Mouse (Mus musculus): Measurements from ENCODE around the gene Atp6v1g2. TPM values are rescaled to one million over a fixed set of nuclear protein-coding genes. Genes with fewer than 3 reads are reported as not detected.
A peak's percentile ranks its signal among the peaks of the same experiment; 100 is the strongest.

Gene Atp6v1g2
- polyA plus RNA-seq, 1 experiment from 2014 or later = 5.9 TPM

- Histone ChIP-seq H3K9ac (ENCODE audit: low read length) (no peak overlapping the region), H3K36me3 (ENCODE audit: control insufficient read depth, insufficient read depth, low read length) (no peaks in the 10 kb centered on the region), H3K4me1 (replicated peaks; ENCODE audit: control insufficient read depth, insufficient read depth, low read length) (peaks cover 8% of the 10 kb centered on the region), H3K4me3 (ENCODE audit: low read length) (no peak overlapping the region), H3K9me3 (ENCODE audit: control insufficient read depth, low read length) (no peaks in the 10 kb centered on the region), H3K27ac (ENCODE audit: low read length) (no peak overlapping the region), H3K27me3 (ENCODE audit: control insufficient read depth, insufficient read depth, low read depth, low read length) (peaks cover 13% of the 10 kb centered on the region), H3K4me2 (ENCODE audit: low read depth, low read length) (no peak overlapping the region)
- WGBS = 73% methylated on average over 5 of the region's 5 CpGs
- no peak for ATAC-seq (ENCODE audit: low read depth)
Observed at GRCm38 (mm10) chr17:35192924-35193323, 40.5 kb upstream of the Atp6v1g2 start.

- peak within 1 kb of the TSS; percentile 22; the same call in 1 of the 2 replicates for H3K9ac ChIP-seq (ENCODE audit: low read length)
- 0 out of 2 replicates have a peak, but pooled peaks have one; percentile 29 for ATAC-seq (ENCODE audit: low read depth)
- no peaks in the 10 kb centered on the region for H3K36me3 ChIP-seq (ENCODE audit: control insufficient read depth, insufficient read depth, low read length)
- H3K4me1 ChIP-seq (replicated peaks; ENCODE audit: control insufficient read depth, insufficient read depth, low read length) = peaks cover 8% of the 10 kb centered on the region
- peaks cover 13% of the 10 kb centered on the region for H3K27me3 ChIP-seq (ENCODE audit: control insufficient read depth, insufficient read depth, low read depth, low read length)
- H3K9me3 ChIP-seq (ENCODE audit: control insufficient read depth, low read length) = no peaks in the 10 kb centered on the region
- peak within 1 kb of the TSS; percentile 47; the same call in 1 of the 2 replicates for H3K4me3 ChIP-seq (ENCODE audit: low read length)
- H3K27ac ChIP-seq (ENCODE audit: low read length) = no peak within 1 kb of the TSS
- peak within 1 kb of the TSS; percentile 70; the same call in 1 of the 2 replicates for H3K4me2 ChIP-seq (ENCODE audit: low read depth, low read length)
- 37% methylated on average over 26 of the region's 28 CpGs for WGBS
Observed at GRCm38 (mm10) chr17:35193881-35194843, 39.3 kb upstream of the Atp6v1g2 start, which contains the start of gene Ltb. Gene Ltb (plus strand): TSS chr17:35194439.

- Histone ChIP-seq H3K4me1 (replicated peaks; ENCODE audit: control insufficient read depth, insufficient read depth, low read length) (peaks cover 8% of the 10 kb centered on the region), H3K36me3 (ENCODE audit: control insufficient read depth, insufficient read depth, low read length) (no peaks in the 10 kb centered on the region), H3K4me3 (ENCODE audit: low read length) (peak overlapping the region; percentile 47), H3K27ac (ENCODE audit: low read length) (no peak overlapping the region), H3K9ac (ENCODE audit: low read length) (peak overlapping the region; percentile 53), H3K9me3 (ENCODE audit: control insufficient read depth, low read length) (no peaks in the 10 kb centered on the region), H3K4me2 (ENCODE audit: low read depth, low read length) (peak overlapping the region; percentile 70), H3K27me3 (ENCODE audit: control insufficient read depth, insufficient read depth, low read depth, low read length) (peaks cover 13% of the 10 kb centered on the region)
- 0 out of 2 replicates have a peak, but pooled peaks have one; percentile 18 for ATAC-seq (ENCODE audit: low read depth)
- WGBS = 32% methylated on average over 19 of the region's 19 CpGs
Observed at GRCm38 (mm10) chr17:35194844-35195630, 38.4 kb upstream of the Atp6v1g2 start.

GRCm38 (mm10) chr17:35195631-35196320 is 37.7 kb upstream of the Atp6v1g2 start:
- ATAC-seq (ENCODE audit: low read depth) = peak; percentile 87
- WGBS = under 1% methylated on average over 65 of the region's 66 CpGs
- Histone ChIP-seq H3K27ac (ENCODE audit: low read length) (no peak overlapping the region), H3K36me3 (ENCODE audit: control insufficient read depth, insufficient read depth, low read length) (no peaks in the 10 kb centered on the region), H3K27me3 (ENCODE audit: control insufficient read depth, insufficient read depth, low read depth, low read length) (peaks cover 13% of the 10 kb centered on the region), H3K4me2 (ENCODE audit: low read depth, low read length) (peak overlapping the region; percentile 70), H3K4me3 (ENCODE audit: low read length) (peak overlapping the region; percentile 47), H3K4me1 (replicated peaks; ENCODE audit: control insufficient read depth, insufficient read depth, low read length) (peaks cover 8% of the 10 kb centered on the region), H3K9ac (ENCODE audit: low read length) (peak overlapping the region; percentile 53), H3K9me3 (ENCODE audit: control insufficient read depth, low read length) (no peaks in the 10 kb centered on the region)

- Histone ChIP-seq H3K4me2 (ENCODE audit: low read depth, low read length) (peak overlapping the region; percentile 70), H3K27ac (ENCODE audit: low read length) (no peak overlapping the region), H3K27me3 (ENCODE audit: control insufficient read depth, insufficient read depth, low read depth, low read length) (peaks cover 13% of the 10 kb centered on the region), H3K4me3 (ENCODE audit: low read length) (peak overlapping the region; percentile 47), H3K9ac (ENCODE audit: low read length) (no peak overlapping the region), H3K36me3 (ENCODE audit: control insufficient read depth, insufficient read depth, low read length) (no peaks in the 10 kb centered on the region), H3K4me1 (replicated peaks; ENCODE audit: control insufficient read depth, insufficient read depth, low read length) (peaks cover 8% of the 10 kb centered on the region), H3K9me3 (ENCODE audit: control insufficient read depth, low read length) (no peaks in the 10 kb centered on the region)
- no peak for ATAC-seq (ENCODE audit: low read depth)
- 27% methylated on average over 9 of the region's 9 CpGs for WGBS
Observed at GRCm38 (mm10) chr17:35196321-35196641, 37.2 kb upstream of the Atp6v1g2 start.

- Histone ChIP-seq H3K9ac (ENCODE audit: low read length) (no peak overlapping the region), H3K4me1 (replicated peaks; ENCODE audit: control insufficient read depth, insufficient read depth, low read length) (peaks cover 8% of the 10 kb centered on the region), H3K4me3 (ENCODE audit: low read length) (no peak overlapping the region), H3K27ac (ENCODE audit: low read length) (no peak overlapping the region), H3K4me2 (ENCODE audit: low read depth, low read length) (no peak overlapping the region), H3K36me3 (ENCODE audit: control insufficient read depth, insufficient read depth, low read length) (no peaks in the 10 kb centered on the region), H3K9me3 (ENCODE audit: control insufficient read depth, low read length) (no peaks in the 10 kb centered on the region), H3K27me3 (ENCODE audit: control insufficient read depth, insufficient read depth, low read depth, low read length) (peaks cover 17% of the 10 kb centered on the region)
- 27% methylated on average over 5 of the region's 6 CpGs for WGBS
- ATAC-seq (ENCODE audit: low read depth) = no peak
Observed at GRCm38 (mm10) chr17:35197126-35197525, 36.3 kb upstream of the Atp6v1g2 start.

GRCm38 (mm10) chr17:35198029-35198428 is 35.4 kb upstream of the Atp6v1g2 start:
- peaks cover 20% of the 10 kb centered on the region for H3K27me3 ChIP-seq (ENCODE audit: control insufficient read depth, insufficient read depth, low read depth, low read length)
- no peaks in the 10 kb centered on the region for H3K36me3 ChIP-seq (ENCODE audit: control insufficient read depth, insufficient read depth, low read length)
- H3K9me3 ChIP-seq (ENCODE audit: control insufficient read depth, low read length) = no peaks in the 10 kb centered on the region
- no peak overlapping the region for H3K4me2 ChIP-seq (ENCODE audit: low read depth, low read length)
- no peak overlapping the region for H3K27ac ChIP-seq (ENCODE audit: low read length)
- peaks cover 8% of the 10 kb centered on the region for H3K4me1 ChIP-seq (replicated peaks; ENCODE audit: control insufficient read depth, insufficient read depth, low read length)
- no peak overlapping the region for H3K4me3 ChIP-seq (ENCODE audit: low read length)
- no peak overlapping the region for H3K9ac ChIP-seq (ENCODE audit: low read length)
- ATAC-seq (ENCODE audit: low read depth) = no peak
- WGBS = 53% methylated on average over 7 of the region's 7 CpGs

- Histone ChIP-seq H3K36me3 (ENCODE audit: control insufficient read depth, insufficient read depth, low read length) (no peaks in the 10 kb centered on the region), H3K27me3 (ENCODE audit: control insufficient read depth, insufficient read depth, low read depth, low read length) (peaks cover 26% of the 10 kb centered on the region), H3K9me3 (ENCODE audit: control insufficient read depth, low read length) (no peaks in the 10 kb centered on the region), H3K9ac (ENCODE audit: low read length) (no peak overlapping the region), H3K4me1 (replicated peaks; ENCODE audit: control insufficient read depth, insufficient read depth, low read length) (peaks cover 8% of the 10 kb centered on the region), H3K27ac (ENCODE audit: low read length) (no peak overlapping the region), H3K4me3 (ENCODE audit: low read length) (no peak overlapping the region), H3K4me2 (ENCODE audit: low read depth, low read length) (no peak overlapping the region)
- WGBS = 37% methylated on average over 8 of the region's 8 CpGs
- ATAC-seq (ENCODE audit: low read depth) = no peak
Observed at GRCm38 (mm10) chr17:35198946-35199345, 34.5 kb upstream of the Atp6v1g2 start.
